7 mouse cellular contexts compared by ENCODE assay signal in genomic region chr11:82846079-82846436, GRCm38 (mm10). TPM values are rescaled to one million over a fixed set of nuclear protein-coding genes. Genes with fewer than 3 reads are reported as not detected.
DNase-seq lines count a peak whose midpoint lies in the region; ATAC-seq and TF ChIP-seq lines count a peak whose summit lies in the region.

No protein-coding gene starts in this region.

- H3K27ac ChIP-seq in ES-Bruce4 (ENCODE audit: insufficient read depth, low read length): peak overlapping the region; percentile 74
- H3K27ac ChIP-seq in bone marrow macrophage, adult 2 months (ENCODE audit: insufficient read depth, low read depth, low read length): peak overlapping the region; percentile 27; the same call in 1 of the 2 replicates
- no peak overlapping the region for H3K27ac ChIP-seq in hindbrain, embryonic 11.5 days (ENCODE audit: low read depth, low read length)

- peaks cover 3% of the 10 kb centered on the region for H3K4me1 ChIP-seq in ES-Bruce4 (ENCODE audit: control insufficient read depth, insufficient read depth, low read length)
- peaks cover 23% of the 10 kb centered on the region for H3K4me1 ChIP-seq in bone marrow macrophage, adult 2 months (ENCODE audit: control insufficient read depth, insufficient read depth, low read length)
- no peaks in the 10 kb centered on the region; the same call in 1 of the 2 replicates for H3K4me1 ChIP-seq in hindbrain, embryonic 11.5 days (replicated peaks; ENCODE audit: control insufficient read depth, insufficient read depth, low read length)

- peak overlapping the region; percentile 2; the same call in 1 of the 2 replicates for H3K9ac ChIP-seq in ES-Bruce4 (ENCODE audit: low read depth, poor library complexity, severe bottlenecking)
- H3K9ac ChIP-seq in hindbrain, embryonic 11.5 days (ENCODE audit: low read depth, low read length): peak overlapping the region; percentile 50

- TF ChIP-seq POLR2A in ES-Bruce4 (IDR thresholded peaks at IDR 0.05; ENCODE audit: insufficient read depth, low read length): no peak
- no peak for TF ChIP-seq POLR2A in bone marrow macrophage, adult 2 months (IDR thresholded peaks at IDR 0.05; ENCODE audit: borderline replicate concordance, low read depth, low read length)

- DNase-seq in hindbrain, embryonic 11.5 days (ENCODE audit: low spot score): no peak
- DNase-seq in gastrocnemius, postnatal 10 days: no peak
- no peak for DNase-seq in left cerebral cortex, postnatal 36 days (ENCODE audit: low spot score in 2 of 2)

- H3K4me3 ChIP-seq in ES-Bruce4 (ENCODE audit: low read depth, low read length): peak overlapping the region; percentile 9
- H3K4me3 ChIP-seq in bone marrow macrophage, adult 2 months (ENCODE audit: insufficient read depth, low read length): peak overlapping the region; percentile 33
- no peak overlapping the region for H3K4me3 ChIP-seq in hindbrain, embryonic 11.5 days (ENCODE audit: low read depth, low read length)

- no peaks in the 10 kb centered on the region for H3K9me3 ChIP-seq in ES-Bruce4 (replicated peaks; ENCODE audit: control insufficient read depth, insufficient read depth, low read length, poor library complexity, severe bottlenecking)
- H3K9me3 ChIP-seq in hindbrain, embryonic 11.5 days (ENCODE audit: control insufficient read depth, low read length): no peaks in the 10 kb centered on the region

- ATAC-seq in hindbrain, embryonic 11.5 days (ENCODE audit: low FRiP score): no peak
- ATAC-seq in megakaryocyte-erythroid progenitor cell, adult 5-6 weeks (replicated peaks; ENCODE audit: low FRiP score, low TSS enrichment, poor library complexity, severe bottlenecking): peak; percentile 62
- ATAC-seq in monocyte, adult 5-6 weeks (replicated peaks; ENCODE audit: insufficient number of reproducible peaks, low FRiP score, low TSS enrichment, poor library complexity, severe bottlenecking): no peak

- TF ChIP-seq EP300 in ES-Bruce4 (IDR thresholded peaks at IDR 0.05; ENCODE audit: insufficient read depth, low read depth, low read length): no peak

- intact Hi-C loops in left cerebral cortex, postnatal 36 days (cut with DNase I): no loop called here

- no peaks in the 10 kb centered on the region for H3K36me3 ChIP-seq in ES-Bruce4 (ENCODE audit: control insufficient read depth, insufficient read depth, low read length, poor library complexity, severe bottlenecking)
- no peaks in the 10 kb centered on the region for H3K36me3 ChIP-seq in hindbrain, embryonic 11.5 days (ENCODE audit: control insufficient read depth, insufficient read depth, low read length)

- TF ChIP-seq CTCF in ES-Bruce4 (IDR thresholded peaks at IDR 0.05; ENCODE audit: low read depth, low read length): no peak
- TF ChIP-seq CTCF in bone marrow macrophage, adult 2 months (IDR thresholded peaks at IDR 0.05; ENCODE audit: low read depth, low read length): no peak

- 33% methylated on average over 4 of the region's 4 CpGs for WGBS in hindbrain, embryonic 11.5 days

- H3K4me2 ChIP-seq in hindbrain, embryonic 11.5 days (replicated peaks; ENCODE audit: low read depth, low read length): peak overlapping the region; percentile 36; the same call in 1 of the 2 replicates

- no peaks in the 10 kb centered on the region for H3K27me3 ChIP-seq in ES-Bruce4 (ENCODE audit: control insufficient read depth, insufficient read depth, low read length, poor library complexity, severe bottlenecking)
- H3K27me3 ChIP-seq in hindbrain, embryonic 11.5 days (ENCODE audit: control insufficient read depth, insufficient read depth, low read length): no peaks in the 10 kb centered on the region

RNA-seq across cellular contexts. Expression of gene Rffl, which starts 25.0 kb away (rescaled TPM):
- 27.4 and 29.9 TPM in 2 replicates for polyA plus RNA-seq in ES-Bruce4 (2011; ENCODE audit: insufficient read depth, insufficient read length, low read depth, missing spikeins)
- polyA plus RNA-seq in bone marrow macrophage, adult 2 months (2012; ENCODE audit: insufficient read depth, insufficient read length, missing spikeins): 11.7 and 12.7 TPM in 2 replicates
- 6.3 and 8.8 TPM in 2 replicates for polyA plus RNA-seq in hindbrain, embryonic 11.5 days (2014; fragmentation: Nextera tagmentation; extraction: Ambion mirVana)
- 28.7 and 31.2 TPM in 2 replicates for total RNA-seq in megakaryocyte-erythroid progenitor cell, adult 5-6 weeks (2014; fragmentation: Nextera tagmentation)
- 16.4 and 22.4 TPM in 2 replicates for total RNA-seq in megakaryocyte-erythroid progenitor cell, adult 5-6 weeks (2017)
- total RNA-seq in monocyte, adult 5-6 weeks (2017): 13.3 to 17.8 TPM (median 16.3 TPM) in 3 replicates
- total RNA-seq in gastrocnemius, postnatal 10 days (2021): 1 to 10 TPM; 5.5 to 7.6 TPM
- total RNA-seq in left cerebral cortex, postnatal 36 days (2021): 10 to 100 TPM in 1 of 2 experiments, 1 to 10 TPM in 1; 9.2 to 10.3 TPM

RNA-seq across cellular contexts. Expression of gene Rad51d, which starts 44.4 kb away (rescaled TPM):
- 23.9 and 25.8 TPM in 2 replicates for polyA plus RNA-seq in ES-Bruce4 (2011; ENCODE audit: insufficient read depth, insufficient read length, low read depth, missing spikeins)
- 14.8 and 16.4 TPM in 2 replicates for polyA plus RNA-seq in bone marrow macrophage, adult 2 months (2012; ENCODE audit: insufficient read depth, insufficient read length, missing spikeins)
- polyA plus RNA-seq in hindbrain, embryonic 11.5 days (2014; fragmentation: Nextera tagmentation; extraction: Ambion mirVana): 14.6 and 15.7 TPM in 2 replicates
- 14.3 and 20.0 TPM in 2 replicates for total RNA-seq in megakaryocyte-erythroid progenitor cell, adult 5-6 weeks (2014; fragmentation: Nextera tagmentation)
- 16.3 and 18.9 TPM in 2 replicates for total RNA-seq in megakaryocyte-erythroid progenitor cell, adult 5-6 weeks (2017)
- total RNA-seq in monocyte, adult 5-6 weeks (2017): 7.7 to 17.1 TPM (median 16.1 TPM) in 3 replicates
- total RNA-seq in gastrocnemius, postnatal 10 days (2021): 1 to 10 TPM; 5.4 to 8.0 TPM
- total RNA-seq in left cerebral cortex, postnatal 36 days (2021): 10 to 100 TPM; 18.0 to 21.0 TPM

RNA-seq across cellular contexts. Expression of gene Fndc8, which starts 45.9 kb away (rescaled TPM):
- polyA plus RNA-seq in ES-Bruce4 (2011; ENCODE audit: insufficient read depth, insufficient read length, low read depth, missing spikeins): not detected in 2 replicates
- polyA plus RNA-seq in bone marrow macrophage, adult 2 months (2012; ENCODE audit: insufficient read depth, insufficient read length, missing spikeins): not detected in 2 replicates
- polyA plus RNA-seq in hindbrain, embryonic 11.5 days (2014; fragmentation: Nextera tagmentation; extraction: Ambion mirVana): 0.09 and 0.22 TPM in 2 replicates
- not detected in 2 replicates for total RNA-seq in megakaryocyte-erythroid progenitor cell, adult 5-6 weeks (2014; fragmentation: Nextera tagmentation)
- not detected in 2 replicates for total RNA-seq in megakaryocyte-erythroid progenitor cell, adult 5-6 weeks (2017)
- not detected in 3 replicates for total RNA-seq in monocyte, adult 5-6 weeks (2017)
- total RNA-seq in gastrocnemius, postnatal 10 days (2021): not detected
- not detected for total RNA-seq in left cerebral cortex, postnatal 36 days (2021)
